Mouse (Mus musculus) lung, postnatal 0 days (tissue): ENCODE data around the gene Kif13a.

Experiments used
- CTCF ChIP-seq: IDR thresholded peaks from 2 replicates; pipeline ENCODE4 v1.5.1; 2016; ENCODE audit warnings: antibody characterized with exemption, mild to moderate bottlenecking
- EP300 ChIP-seq: IDR thresholded peaks from 2 replicates; pipeline ENCODE4 v1.6.1; 2016; ENCODE audit warnings: antibody characterized with exemption, mild to moderate bottlenecking, control low read depth

- TF ChIP-seq EP300 = no peak
- no peak for TF ChIP-seq CTCF
These were observed 171.0 kb downstream of the Kif13a start for GRCm38 (mm10) chr13:46758627-46759026.
